Mouse (Mus musculus): ENCODE results near the gene Ptpre. TPM values are rescaled to one million over a fixed set of nuclear protein-coding genes. Genes with fewer than 3 reads are reported as not detected.
"Not testable (repeated sequence)": the region's sequence is repeated elsewhere in the genome, so short reads cannot be mapped to it uniquely, and the experiment has no call there.

Gene Ptpre
- polyA plus RNA-seq, 1 experiment from 2014 or later: 3.4 TPM

GRCm38 (mm10) chr7:135694130-135694529 lies 156.8 kb downstream of the Ptpre start:
- 93% methylated on average over 4 of the region's 4 CpGs for WGBS
- no peak overlapping the region for H3K9ac ChIP-seq (replicated peaks)
- H3K4me2 ChIP-seq (replicated peaks): no peak overlapping the region
- H3K27me3 ChIP-seq: no peaks in the 10 kb centered on the region
- peaks cover 34% of the 10 kb centered on the region for H3K36me3 ChIP-seq
- H3K9me3 ChIP-seq: no peaks in the 10 kb centered on the region
- no peak overlapping the region for H3K27ac ChIP-seq (replicated peaks)
- ATAC-seq (replicated peaks): no peak
- H3K4me1 ChIP-seq: no peaks in the 10 kb centered on the region
- H3K4me3 ChIP-seq: no peak overlapping the region

- no peaks in the 10 kb centered on the region for H3K4me1 ChIP-seq
- no peak overlapping the region for H3K4me2 ChIP-seq (replicated peaks)
- no peak overlapping the region for H3K9ac ChIP-seq (replicated peaks)
- no peaks in the 10 kb centered on the region for H3K27me3 ChIP-seq
- ATAC-seq (replicated peaks): no peak
- H3K9me3 ChIP-seq: no peaks in the 10 kb centered on the region
- H3K4me3 ChIP-seq: no peak overlapping the region
- H3K36me3 ChIP-seq: peaks cover 30% of the 10 kb centered on the region
- 89% methylated on average over 5 of the region's 5 CpGs for WGBS
- H3K27ac ChIP-seq (replicated peaks): no peak overlapping the region
These were observed 157.5 kb downstream of the Ptpre start for GRCm38 (mm10) chr7:135694796-135695195.

- 83% methylated on average over 4 of the region's 4 CpGs for WGBS
These were observed 158.8 kb downstream of the Ptpre start for GRCm38 (mm10) chr7:135696127-135696526.

GRCm38 (mm10) chr7:135697021-135697740 lies 159.9 kb downstream of the Ptpre start:
- peaks cover 28% of the 10 kb centered on the region for H3K36me3 ChIP-seq
- WGBS: 78% methylated on average over 5 of the region's 5 CpGs
- not testable (repeated sequence) for ATAC-seq (replicated peaks); H3K4me3 ChIP-seq; H3K27ac ChIP-seq (replicated peaks); H3K9ac ChIP-seq (replicated peaks); H3K9me3 ChIP-seq; H3K4me2 ChIP-seq (replicated peaks); H3K4me1 ChIP-seq; H3K27me3 ChIP-seq

More at GRCm38 (mm10) chr7:135696127-135696526, 158.8 kb downstream of the Ptpre start:
- Histone ChIP-seq H3K9ac (replicated peaks) (no peak overlapping the region), H3K4me1 (no peaks in the 10 kb centered on the region), H3K27ac (replicated peaks) (no peak overlapping the region), H3K36me3 (peaks cover 30% of the 10 kb centered on the region), H3K4me2 (replicated peaks) (no peak overlapping the region), H3K27me3 (no peaks in the 10 kb centered on the region), H3K4me3 (no peak overlapping the region), H3K9me3 (no peaks in the 10 kb centered on the region)
- ATAC-seq (replicated peaks): no peak

- Histone ChIP-seq H3K4me2 (replicated peaks) (no peak overlapping the region), H3K9me3 (no peaks in the 10 kb centered on the region), H3K36me3 (peaks cover 28% of the 10 kb centered on the region), H3K9ac (replicated peaks) (no peak overlapping the region), H3K4me1 (no peaks in the 10 kb centered on the region), H3K4me3 (no peak overlapping the region), H3K27me3 (no peaks in the 10 kb centered on the region), H3K27ac (replicated peaks) (no peak overlapping the region)
- no peak for ATAC-seq (replicated peaks)
- WGBS: 98% methylated on average over 2 of the region's 2 CpGs
These were observed 161.1 kb downstream of the Ptpre start for GRCm38 (mm10) chr7:135698362-135698761.

GRCm38 (mm10) chr7:135699351-135699750 lies 162.1 kb downstream of the Ptpre start:
- not testable (repeated sequence) for ATAC-seq (replicated peaks); H3K9ac ChIP-seq (replicated peaks); H3K27ac ChIP-seq (replicated peaks); H3K4me3 ChIP-seq; H3K27me3 ChIP-seq; H3K4me1 ChIP-seq; H3K9me3 ChIP-seq; H3K4me2 ChIP-seq (replicated peaks)
- WGBS: 89% methylated on average over 6 of the region's 6 CpGs
- peaks cover 24% of the 10 kb centered on the region for H3K36me3 ChIP-seq

- Histone ChIP-seq H3K4me1 (no peaks in the 10 kb centered on the region), H3K9ac (replicated peaks) (no peak overlapping the region), H3K27ac (replicated peaks) (no peak overlapping the region), H3K4me3 (no peak overlapping the region), H3K9me3 (no peaks in the 10 kb centered on the region), H3K4me2 (replicated peaks) (no peak overlapping the region), H3K36me3 (peaks cover 9% of the 10 kb centered on the region), H3K27me3 (no peaks in the 10 kb centered on the region)
- 95% methylated on average over 9 of the region's 9 CpGs for WGBS
- ATAC-seq (replicated peaks): no peak
These were observed 166.4 kb downstream of the Ptpre start for GRCm38 (mm10) chr7:135703600-135704148.

- H3K9ac ChIP-seq (replicated peaks): no peak overlapping the region
- no peaks in the 10 kb centered on the region for H3K9me3 ChIP-seq
- peaks cover 9% of the 10 kb centered on the region for H3K36me3 ChIP-seq
- no peak for ATAC-seq (replicated peaks)
- 97% methylated on average over 8 of the region's 8 CpGs for WGBS
- no peak overlapping the region for H3K4me3 ChIP-seq
- H3K27me3 ChIP-seq: no peaks in the 10 kb centered on the region
- no peak overlapping the region for H3K4me2 ChIP-seq (replicated peaks)
- no peak overlapping the region for H3K27ac ChIP-seq (replicated peaks)
- H3K4me1 ChIP-seq: no peaks in the 10 kb centered on the region
These were observed 167.0 kb downstream of the Ptpre start for GRCm38 (mm10) chr7:135704251-135704650.

GRCm38 (mm10) chr7:135705083-135705482 lies 167.8 kb downstream of the Ptpre start:
- 73% methylated on average over 1 of the region's 1 CpGs for WGBS
- no peak for ATAC-seq (replicated peaks)
- peaks cover 9% of the 10 kb centered on the region for H3K36me3 ChIP-seq

GRCm38 (mm10) chr7:135705753-135706152 lies 168.5 kb downstream of the Ptpre start:
- H3K9ac ChIP-seq (replicated peaks): no peak overlapping the region
- H3K27ac ChIP-seq (replicated peaks): no peak overlapping the region
- H3K4me2 ChIP-seq (replicated peaks): no peak overlapping the region
- H3K27me3 ChIP-seq: no peaks in the 10 kb centered on the region
- peaks cover 5% of the 10 kb centered on the region for H3K36me3 ChIP-seq
- H3K4me1 ChIP-seq: no peaks in the 10 kb centered on the region
- H3K4me3 ChIP-seq: no peak overlapping the region
- no peaks in the 10 kb centered on the region for H3K9me3 ChIP-seq
- no peak for ATAC-seq (replicated peaks)
- WGBS: 92% methylated on average over 6 of the region's 6 CpGs

More at GRCm38 (mm10) chr7:135705083-135705482, 167.8 kb downstream of the Ptpre start:
- no peaks in the 10 kb centered on the region for H3K9me3 ChIP-seq
- H3K4me3 ChIP-seq: no peak overlapping the region
- H3K4me2 ChIP-seq (replicated peaks): no peak overlapping the region
- H3K27ac ChIP-seq (replicated peaks): no peak overlapping the region
- H3K9ac ChIP-seq (replicated peaks): no peak overlapping the region
- H3K4me1 ChIP-seq: no peaks in the 10 kb centered on the region
- H3K27me3 ChIP-seq: no peaks in the 10 kb centered on the region

GRCm38 (mm10) chr7:135710702-135711101 lies 173.4 kb downstream of the Ptpre start:
- Histone ChIP-seq H3K27me3 (no peaks in the 10 kb centered on the region), H3K4me2 (replicated peaks) (no peak overlapping the region), H3K9me3 (no peaks in the 10 kb centered on the region), H3K27ac (replicated peaks) (no peak overlapping the region), H3K36me3 (no peaks in the 10 kb centered on the region; the same call in 1 of the 2 replicates), H3K9ac (replicated peaks) (no peak overlapping the region), H3K4me3 (no peak overlapping the region), H3K4me1 (peaks cover 10% of the 10 kb centered on the region)
- no peak for ATAC-seq (replicated peaks)
- 81% methylated on average over 2 of the region's 2 CpGs for whole genome bisulfite sequencing

GRCm38 (mm10) chr7:135712534-135712933 lies 175.3 kb downstream of the Ptpre start:
- Histone ChIP-seq H3K9me3 (no peaks in the 10 kb centered on the region), H3K4me1 (peaks cover 15% of the 10 kb centered on the region), H3K4me3 (peak overlapping the region; percentile 65; the same call in 1 of the 2 replicates), H3K27me3 (no peaks in the 10 kb centered on the region), H3K36me3 (no peaks in the 10 kb centered on the region; the same call in 1 of the 2 replicates), H3K27ac (replicated peaks) (no peak overlapping the region), H3K9ac (replicated peaks) (no peak overlapping the region), H3K4me2 (replicated peaks) (no peak overlapping the region)
- WGBS: 69% methylated on average over 1 of the region's 1 CpGs
- no peak for ATAC-seq (replicated peaks)
